Mouse (Mus musculus): ENCODE measurements around the gene Vmn1r122. TPM values are rescaled to one million over a fixed set of nuclear protein-coding genes. Genes with fewer than 3 reads are reported as not detected.

Gene Vmn1r122
- not detected in 2 replicates for polyA plus RNA-seq (2012; rRNA removed)

DNA sequence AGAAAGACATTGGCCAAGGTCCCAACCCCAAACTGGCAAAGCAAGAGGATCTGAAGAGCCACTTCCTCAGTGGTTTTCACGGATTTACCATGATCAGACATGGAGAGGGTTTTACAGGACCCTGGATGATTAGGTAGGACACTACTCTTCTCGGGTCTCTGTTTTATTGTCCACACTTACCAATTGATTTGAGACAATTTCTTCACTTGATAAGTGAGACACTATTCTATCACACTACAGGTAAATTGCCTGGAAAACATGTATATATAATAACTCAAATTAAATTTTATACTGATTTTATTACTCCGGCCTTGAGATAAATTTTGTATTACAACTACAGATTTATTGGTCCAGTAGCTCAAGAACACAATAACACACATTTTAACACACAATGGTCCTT is at the start of gene Vmn1r122:
Gene Vmn1r122 (minus strand): TSS at position 101 of the 400 bp plus-strand sequence.

DNA sequence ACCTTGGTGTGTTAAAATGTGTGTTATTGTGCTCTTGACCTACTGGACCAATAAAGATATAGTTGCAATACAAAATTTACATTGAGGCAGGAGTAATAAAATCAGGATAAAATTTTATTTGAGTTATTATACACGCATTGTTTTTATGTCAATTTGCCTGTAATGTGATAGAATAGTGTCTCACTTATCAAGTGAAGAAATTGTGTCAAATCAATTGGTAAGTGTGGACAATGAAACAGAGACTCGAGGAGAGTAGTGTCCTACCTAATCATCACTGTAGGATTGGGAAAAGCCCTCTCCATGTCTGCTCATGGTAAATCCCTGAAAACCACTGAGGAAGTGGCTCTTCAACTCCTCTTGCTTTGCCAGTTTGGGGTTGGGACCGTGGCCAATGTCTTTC is 28.0 kb upstream of the Vmn1r122 start, which contains the start of gene Vmn1r123:
Gene Vmn1r123 (plus strand): TSS at position 301 of the 400 bp plus-strand sequence.

DNA sequence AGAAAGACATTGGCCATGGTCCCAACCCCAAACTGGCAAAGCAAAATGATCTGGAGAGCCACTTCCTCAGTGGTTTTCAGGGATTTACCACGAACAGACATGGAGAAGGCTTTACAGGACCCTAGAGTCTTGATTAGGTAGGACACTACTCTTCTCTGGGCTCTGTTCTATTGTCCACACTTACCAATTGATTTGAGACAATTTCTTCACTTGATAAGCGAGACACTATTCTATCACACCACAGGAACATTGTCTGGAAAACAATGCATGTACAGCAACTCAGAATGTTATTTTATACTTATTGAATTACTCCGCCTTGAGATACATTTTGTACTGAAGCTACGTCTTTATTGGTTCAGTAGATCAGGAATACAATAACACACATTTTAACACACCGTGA is 35.5 kb downstream of the Vmn1r122 start, which contains the start of gene Vmn1r121:
Gene Vmn1r121 (minus strand): TSS at position 101 of the 400 bp plus-strand sequence.

Other genes with a start within 250 kb of the Vmn1r122 start
- gene Vmn1r118, start 221.8 kb downstream of the Vmn1r122 start, polyA plus RNA-seq (2012; rRNA removed), result not detected in 2 replicates
- not detected in 2 replicates for gene Vmn1r119, start 121.7 kb downstream of the Vmn1r122 start, polyA plus RNA-seq (2012; rRNA removed)
- not detected in 2 replicates for gene Vmn1r120, start 80.3 kb downstream of the Vmn1r122 start, polyA plus RNA-seq (2012; rRNA removed)
- not detected in 2 replicates for gene Vmn1r121, start 35.6 kb downstream of the Vmn1r122 start, polyA plus RNA-seq (2012; rRNA removed)
- gene Vmn1r123, start 28.1 kb upstream of the Vmn1r122 start, polyA plus RNA-seq (2012; rRNA removed), result not detected in 2 replicates
- not detected in 2 replicates for gene Gm5157, start 56.3 kb upstream of the Vmn1r122 start, polyA plus RNA-seq (2012; rRNA removed)
- gene Vmn1r124, start 126.5 kb upstream of the Vmn1r122 start, polyA plus RNA-seq (2012; rRNA removed), result not detected in 2 replicates
- not detected in 2 replicates for gene Vmn1r125, start 138.1 kb upstream of the Vmn1r122 start, polyA plus RNA-seq (2012; rRNA removed)
- not detected in 2 replicates for gene Vmn1r126, start 167.3 kb upstream of the Vmn1r122 start, polyA plus RNA-seq (2012; rRNA removed)
- not detected in 2 replicates for gene Vmn1r127, start 185.7 kb upstream of the Vmn1r122 start, polyA plus RNA-seq (2012; rRNA removed)
- not detected in 2 replicates for gene Vmn1r128, start 215.2 kb upstream of the Vmn1r122 start, polyA plus RNA-seq (2012; rRNA removed)
- gene Vmn1r129, start 227.2 kb upstream of the Vmn1r122 start, polyA plus RNA-seq (2012; rRNA removed), result not detected in 2 replicates